Mouse (Mus musculus) liver, postnatal 0 days (tissue): ENCODE measurements around the gene Elovl6. TPM values are rescaled to one million over a fixed set of nuclear protein-coding genes. Genes with fewer than 3 reads are reported as not detected.

ENCODE experiments used
- ATAC-seq: fragments of 200-750 bp; cut with Nextera tagmentation; 2 replicates; pipeline ENCODE4 v1.8.0; 2017; ENCODE audit warnings: mild to moderate bottlenecking, moderate library complexity
- DNase-seq: peaks from one replicate; pipeline ENCODE4 v3.0.0-alpha.2; 2016
- H3K27ac ChIP-seq: fragments of 300-500 bp; sonication (generic); 2 replicates; pipeline ENCODE4 v1.5.1; 2014; ENCODE audit warnings: antibody characterized with exemption, moderate library complexity, mild to moderate bottlenecking, low read depth
- H3K27me3 ChIP-seq: fragments of 300-500 bp; sonication (generic); 2 replicates; pipeline ENCODE4 v1.6.1; 2014; ENCODE audit warnings: low read length, control low read depth, mixed read lengths; ENCODE audit not compliant: insufficient read depth
- H3K36me3 ChIP-seq: fragments of 300-500 bp; sonication (generic); replicated peaks from 2 replicates; pipeline ENCODE4 v1.6.1; 2014; ENCODE audit warnings: mild to moderate bottlenecking, control low read depth, low read length, moderate library complexity, mixed read lengths; ENCODE audit not compliant: insufficient read depth
- H3K4me1 ChIP-seq: fragments of 300-500 bp; sonication (generic); 2 replicates; pipeline ENCODE4 v1.6.1; 2014; ENCODE audit warnings: antibody characterized with exemption, mild to moderate bottlenecking, control low read depth; ENCODE audit not compliant: insufficient read depth
- H3K4me2 ChIP-seq: fragments of 300-500 bp; sonication (generic); 2 replicates; pipeline ENCODE4 v1.6.1; 2014; ENCODE audit warnings: low read depth, mild to moderate bottlenecking, low read length, moderate library complexity, mixed read lengths
- H3K4me3 ChIP-seq: fragments of 300-500 bp; sonication (generic); 2 replicates; pipeline ENCODE4 v1.5.1; 2014; ENCODE audit warnings: low read depth, low read length
- H3K9ac ChIP-seq: fragments of 300-500 bp; sonication (generic); replicated peaks from 2 replicates; pipeline ENCODE4 v1.6.1; 2014; ENCODE audit warnings: mild to moderate bottlenecking, moderate library complexity
- H3K9me3 ChIP-seq: fragments of 300-500 bp; sonication (generic); 2 replicates; pipeline ENCODE4 v1.6.1; 2016; ENCODE audit warnings: mild to moderate bottlenecking, control low read depth, low read length, mixed read lengths
- CTCF ChIP-seq: sonication (generic); IDR thresholded peaks from 2 replicates; pipeline ENCODE4 v1.5.1; 2016; ENCODE audit warnings: antibody characterized with exemption, low read depth
- EP300 ChIP-seq: IDR thresholded peaks from 2 replicates; pipeline ENCODE4 v1.6.1; 2016; ENCODE audit warnings: antibody characterized with exemption, low read depth, mild to moderate bottlenecking
- WGBS: fragments of 180-500 bp; shearing (Covaris S2); extraction: QIAGEN DNeasy Blood & Tissue Kit; methylation state at CpG from one replicate; pipeline ENCODE4 v1.1.7; 2014; ENCODE audit not compliant: insufficient replicate concordance; 5-methylcytosine and 5-hydroxymethylcytosine counted together
- polyA plus RNA-seq: library from polyadenylated mRNA; unstranded; fragments of >200 nt; fragmentation: Nextera tagmentation; extraction: Ambion mirVana; gene quantifications from 2 replicates; pipeline ENCODE4 v1.2.1, GENCODE M21; 2015

Elovl6 gene
- polyA plus RNA-seq, 1 experiment from 2014 or later = 8.0 TPM

DNA sequence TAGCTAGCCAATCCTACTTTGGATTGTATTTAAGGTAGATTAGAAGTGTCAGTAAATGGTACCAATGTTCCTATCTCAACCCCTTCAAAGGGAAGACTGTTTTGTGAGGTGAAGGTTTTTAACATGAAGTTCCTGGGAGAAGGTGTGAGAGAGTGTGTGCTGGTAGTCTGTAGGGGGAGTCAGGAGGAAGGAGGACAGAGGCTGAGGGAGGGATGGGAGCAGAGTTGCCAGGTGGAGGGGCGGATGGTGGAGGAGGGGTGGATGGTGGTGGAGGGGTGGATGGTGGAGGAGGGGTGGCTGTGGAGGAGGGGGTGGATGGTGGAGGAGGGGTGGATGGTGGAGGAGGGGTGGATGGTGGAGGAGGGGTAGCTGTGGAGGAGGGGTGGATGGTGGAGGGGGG lies 24.4 kb upstream of the Elovl6 start:
- ATAC-seq = no peak
- Histone ChIP-seq H3K9ac (no peak overlapping the region), H3K27me3 (no peaks in the 10 kb centered on the region), H3K27ac (no peak overlapping the region), H3K4me3 (no peak overlapping the region), H3K9me3 (no peaks in the 10 kb centered on the region), H3K4me1 (no peaks in the 10 kb centered on the region), H3K36me3 (no peaks in the 10 kb centered on the region), H3K4me2 (no peak overlapping the region)
- TF ChIP-seq CTCF = no peak
- TF ChIP-seq EP300 = no peak
- no peak for DNase-seq
- WGBS = 92% methylated on average over 1 of the region's 1 CpGs

DNA sequence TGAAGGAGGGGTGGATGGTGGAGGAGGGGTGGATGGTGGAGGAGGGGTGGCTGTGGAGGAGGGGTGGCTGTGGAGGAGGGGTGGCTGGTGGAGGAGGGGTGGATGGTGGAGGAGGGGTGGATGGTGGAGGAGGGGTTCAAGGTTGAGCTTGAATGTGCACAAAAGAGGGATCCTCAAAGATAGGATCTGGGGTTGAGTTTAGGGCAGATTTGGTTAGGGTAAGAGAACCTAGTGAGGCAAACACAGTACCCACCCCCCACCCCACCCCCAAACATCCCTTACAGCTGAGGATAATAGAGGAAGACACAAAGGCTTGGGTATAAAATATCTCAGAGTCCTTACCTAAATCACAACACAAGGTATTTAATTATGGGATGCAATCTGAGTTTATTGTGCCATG lies 23.6 kb upstream of the Elovl6 start:
- DNase-seq = no peak
- H3K36me3 ChIP-seq = no peaks in the 10 kb centered on the region
- no peak overlapping the region for H3K9ac ChIP-seq
- no peak overlapping the region for H3K4me3 ChIP-seq
- no peak overlapping the region for H3K4me2 ChIP-seq
- H3K27ac ChIP-seq = no peak overlapping the region
- no peak for TF ChIP-seq EP300
- TF ChIP-seq CTCF = no peak
- no peaks in the 10 kb centered on the region for H3K27me3 ChIP-seq
- H3K4me1 ChIP-seq = no peaks in the 10 kb centered on the region
- H3K9me3 ChIP-seq = no peaks in the 10 kb centered on the region
- no peak for ATAC-seq

DNA sequence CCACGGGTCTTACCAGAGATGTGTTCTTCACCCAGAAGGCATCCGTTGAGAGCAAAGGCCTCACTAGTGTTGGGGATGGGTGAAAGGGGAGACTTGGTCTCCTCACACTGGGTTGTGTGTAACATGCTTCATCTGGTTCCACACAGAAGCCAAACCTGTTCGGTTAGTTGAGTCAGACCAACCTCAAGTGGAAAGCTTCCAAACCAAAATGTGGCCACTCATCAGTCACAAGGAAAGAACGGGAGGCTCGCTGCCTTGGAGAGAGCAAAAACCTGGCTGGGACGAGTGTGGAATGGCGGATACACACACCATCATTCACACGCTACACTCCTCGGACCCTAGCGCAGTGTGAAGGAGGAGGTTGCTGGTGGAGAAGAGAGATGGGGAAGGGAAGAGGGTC lies 22.4 kb upstream of the Elovl6 start:
- DNase-seq = no peak

DNA sequence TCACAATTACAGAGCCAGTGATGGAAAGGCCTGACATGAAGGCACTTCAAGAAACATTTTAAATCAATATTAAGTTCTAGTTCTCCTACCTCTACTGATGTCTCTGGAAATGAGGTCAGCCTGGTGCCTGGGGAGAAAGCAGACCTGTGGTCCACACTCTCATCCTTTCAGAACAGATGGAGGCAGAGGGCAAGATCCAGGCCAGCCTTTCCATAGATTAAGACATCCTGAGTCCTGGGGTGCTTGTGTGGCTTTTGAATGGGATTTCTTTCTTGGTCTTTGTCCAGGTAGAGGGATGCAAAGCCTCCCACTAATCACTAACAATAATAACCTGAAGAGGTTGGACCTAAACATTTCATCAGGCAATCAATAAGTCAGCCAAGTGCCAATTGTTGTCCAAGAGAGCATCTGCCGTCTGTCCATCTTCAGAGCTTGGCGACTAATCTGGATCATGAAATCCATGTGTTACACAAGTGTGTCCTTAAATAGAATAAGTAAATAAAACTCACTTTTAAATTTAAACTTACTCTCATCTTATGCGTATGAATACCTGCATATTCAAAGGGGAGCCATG lies 16.2 kb upstream of the Elovl6 start:
- Histone ChIP-seq H3K4me2 (no peak overlapping the region), H3K4me1 (no peaks in the 10 kb centered on the region), H3K36me3 (no peaks in the 10 kb centered on the region), H3K9ac (no peak overlapping the region), H3K4me3 (no peak overlapping the region), H3K9me3 (no peaks in the 10 kb centered on the region), H3K27me3 (no peaks in the 10 kb centered on the region), H3K27ac (no peak overlapping the region)
- 72% methylated on average over 3 of the region's 3 CpGs for WGBS
- no peak for TF ChIP-seq EP300
- no peak for TF ChIP-seq CTCF
- DNase-seq (no peak), ATAC-seq (no peak)

More for the DNA sequence above, 22.4 kb upstream of the Elovl6 start:
- H3K9me3 ChIP-seq = no peaks in the 10 kb centered on the region
- H3K27ac ChIP-seq = no peak overlapping the region
- H3K4me3 ChIP-seq = no peak overlapping the region
- TF ChIP-seq CTCF = no peak
- no peak for TF ChIP-seq EP300
- H3K4me1 ChIP-seq = no peaks in the 10 kb centered on the region
- H3K27me3 ChIP-seq = no peaks in the 10 kb centered on the region
- WGBS = 79% methylated on average over 10 of the region's 10 CpGs
- no peak overlapping the region for H3K9ac ChIP-seq
- no peak for ATAC-seq
- H3K36me3 ChIP-seq = no peaks in the 10 kb centered on the region
- H3K4me2 ChIP-seq = no peak overlapping the region

DNA sequence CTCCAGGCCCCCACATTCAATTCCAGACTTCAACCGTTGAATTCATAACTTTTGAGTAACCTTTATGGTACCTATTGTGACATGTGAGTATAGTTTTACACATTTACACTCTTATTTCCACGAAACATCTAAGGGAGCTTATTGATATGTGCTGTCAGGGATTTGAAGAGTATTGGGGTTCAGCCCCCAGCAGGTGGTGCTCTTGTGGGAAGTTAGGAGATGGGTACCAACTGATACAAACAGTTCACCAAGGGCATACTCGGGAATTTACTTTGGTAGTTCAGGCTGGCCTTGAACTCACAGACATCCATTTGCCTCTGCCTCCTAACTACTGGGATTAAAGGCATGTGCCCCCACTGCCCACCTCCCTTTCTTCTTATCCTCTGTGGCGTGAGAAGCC lies 11.7 kb upstream of the Elovl6 start:
- no peak for ATAC-seq
- H3K4me2 ChIP-seq = no peak overlapping the region
- peak; percentile 46 for TF ChIP-seq CTCF
- TF ChIP-seq EP300 = no peak
- no peaks in the 10 kb centered on the region for H3K4me1 ChIP-seq
- H3K4me3 ChIP-seq = no peak overlapping the region
- DNase-seq = no peak
- no peak overlapping the region for H3K9ac ChIP-seq
- no peak overlapping the region for H3K27ac ChIP-seq
- no peaks in the 10 kb centered on the region for H3K9me3 ChIP-seq
- no peaks in the 10 kb centered on the region for H3K27me3 ChIP-seq
- WGBS = 71% methylated on average over 4 of the region's 4 CpGs
- no peaks in the 10 kb centered on the region for H3K36me3 ChIP-seq

DNA sequence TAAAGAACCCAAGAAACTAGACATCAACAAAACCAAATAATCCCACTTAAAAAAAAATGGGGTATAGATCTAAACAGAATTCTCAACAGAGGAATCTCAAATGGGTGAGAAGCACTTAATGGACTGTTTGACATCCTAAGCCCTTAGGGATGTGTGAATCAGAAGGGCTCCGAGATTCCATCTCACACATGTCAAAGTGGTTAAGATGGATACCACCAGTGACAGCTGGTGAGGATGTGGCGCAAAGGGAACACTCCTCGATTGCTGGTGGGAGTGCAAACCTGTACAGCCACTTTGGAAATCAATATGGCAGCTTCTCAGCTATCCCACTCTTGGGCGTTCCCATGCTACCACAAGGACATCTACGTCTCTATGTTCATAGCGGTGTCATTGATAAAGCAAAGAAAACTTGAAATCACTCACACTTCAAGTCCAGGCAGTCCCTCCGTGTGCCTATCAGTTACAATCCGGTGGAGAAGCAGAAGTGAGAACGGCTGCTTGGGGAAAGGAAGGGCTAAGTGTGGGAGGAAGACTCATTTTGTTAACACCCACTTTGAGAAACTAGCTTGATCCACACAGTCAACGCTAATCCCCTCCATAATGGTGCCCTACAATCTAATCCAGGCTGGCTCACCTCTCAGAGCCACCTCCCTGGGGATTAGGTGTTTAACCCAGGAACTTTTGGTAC lies 8.6 kb upstream of the Elovl6 start:
- H3K9me3 ChIP-seq = no peaks in the 10 kb centered on the region
- ATAC-seq = no peak
- H3K4me1 ChIP-seq = no peaks in the 10 kb centered on the region
- H3K4me3 ChIP-seq = no peak overlapping the region
- no peak overlapping the region for H3K4me2 ChIP-seq
- no peak overlapping the region for H3K9ac ChIP-seq
- no peaks in the 10 kb centered on the region for H3K27me3 ChIP-seq
- no peak for TF ChIP-seq EP300
- TF ChIP-seq CTCF = no peak
- H3K36me3 ChIP-seq = no peaks in the 10 kb centered on the region
- no peak overlapping the region for H3K27ac ChIP-seq
- WGBS = 57% methylated on average over 10 of the region's 10 CpGs
- no peak for DNase-seq

DNA sequence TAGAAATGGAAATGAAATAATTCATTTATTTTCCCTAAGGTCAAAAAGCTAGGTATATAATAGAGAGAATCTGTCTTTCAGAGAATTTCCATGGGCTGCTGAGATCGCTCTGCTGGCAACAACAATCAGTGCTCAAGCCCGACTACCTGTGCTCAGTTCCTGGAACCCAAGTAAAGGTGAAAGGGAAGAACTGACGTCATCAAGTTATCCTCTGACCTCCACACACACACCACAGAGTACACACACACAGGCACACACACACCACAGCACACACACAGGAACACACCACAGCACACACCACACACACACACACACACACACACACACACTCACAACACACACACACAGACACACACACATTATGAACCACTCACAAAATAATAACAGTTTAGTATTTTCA lies 5.1 kb upstream of the Elovl6 start:
- H3K4me3 ChIP-seq = no peak overlapping the region
- no peak for ATAC-seq
- no peaks in the 10 kb centered on the region for H3K27me3 ChIP-seq
- no peaks in the 10 kb centered on the region for H3K9me3 ChIP-seq
- TF ChIP-seq EP300 (no peak), CTCF (no peak)
- H3K36me3 ChIP-seq = no peaks in the 10 kb centered on the region
- no peak overlapping the region for H3K27ac ChIP-seq
- no peak overlapping the region for H3K9ac ChIP-seq
- DNase-seq = no peak
- H3K4me2 ChIP-seq = no peak overlapping the region
- WGBS = 65% methylated on average over 3 of the region's 3 CpGs
- H3K4me1 ChIP-seq = no peaks in the 10 kb centered on the region
